ENCODE assay signal across 18 mouse cellular contexts in genomic region chr8:77023837-77024710, GRCm38 (mm10).
DNase-seq lines count a peak whose midpoint lies in the region; ATAC-seq lines count a peak whose summit lies in the region.
"Had no signal": no experiment of that assay in that cellular context is flagged by ENCODE, and none has a peak within 500 bp of the region (broad histone marks: within the 10 kb centered on the region; RNA-seq: fewer than 3 reads in every experiment).

No protein-coding gene starts in this region.

- H3K4me2 ChIP-seq in limb, embryonic 12.5 days: no peak overlapping the region
- no peak overlapping the region for H3K4me2 ChIP-seq in embryonic facial prominence, embryonic 13.5 days
- H3K4me2 ChIP-seq: lung, embryonic 15.5 days; midbrain, embryonic 15.5 days had no signal

- peak overlapping the region; percentile 17; the same call in 1 of the 2 replicates for H3K27ac ChIP-seq in limb, embryonic 12.5 days
- no peak overlapping the region for H3K27ac ChIP-seq in limb, embryonic 10.5 days
- H3K27ac ChIP-seq in embryonic facial prominence, embryonic 13.5 days: no peak overlapping the region
- H3K27ac ChIP-seq: lung, embryonic 15.5 days; midbrain, embryonic 15.5 days had no signal

- H3K4me1 ChIP-seq in limb, embryonic 12.5 days (replicated peaks): peaks cover 5% of the 10 kb centered on the region
- no peaks in the 10 kb centered on the region for H3K4me1 ChIP-seq in limb, embryonic 10.5 days
- H3K4me1 ChIP-seq in embryonic facial prominence, embryonic 13.5 days: peaks cover 10% of the 10 kb centered on the region
- H3K4me1 ChIP-seq: lung, embryonic 15.5 days; midbrain, embryonic 15.5 days had no signal

- H3K4me3 ChIP-seq in limb, embryonic 12.5 days (replicated peaks): no peak overlapping the region
- no peak overlapping the region for H3K4me3 ChIP-seq in limb, embryonic 10.5 days
- no peak overlapping the region for H3K4me3 ChIP-seq in embryonic facial prominence, embryonic 13.5 days
- H3K4me3 ChIP-seq: lung, embryonic 15.5 days; midbrain, embryonic 15.5 days had no signal

- no peak overlapping the region for H3K9ac ChIP-seq in limb, embryonic 12.5 days (replicated peaks)
- H3K9ac ChIP-seq in embryonic facial prominence, embryonic 13.5 days: no peak overlapping the region
- H3K9ac ChIP-seq: lung, embryonic 15.5 days; midbrain, embryonic 15.5 days had no signal

- H3K36me3 ChIP-seq in limb, embryonic 12.5 days: no peaks in the 10 kb centered on the region
- H3K36me3 ChIP-seq in limb, embryonic 10.5 days: no peaks in the 10 kb centered on the region
- H3K36me3 ChIP-seq in embryonic facial prominence, embryonic 13.5 days: no peaks in the 10 kb centered on the region
- H3K36me3 ChIP-seq: lung, embryonic 15.5 days; midbrain, embryonic 15.5 days had no signal

- H3K9me3 ChIP-seq in limb, embryonic 12.5 days: no peaks in the 10 kb centered on the region
- no peaks in the 10 kb centered on the region for H3K9me3 ChIP-seq in limb, embryonic 10.5 days (replicated peaks)
- peaks cover 3% of the 10 kb centered on the region; the same call in 1 of the 2 replicates for H3K9me3 ChIP-seq in embryonic facial prominence, embryonic 13.5 days
- H3K9me3 ChIP-seq: lung, embryonic 15.5 days; midbrain, embryonic 15.5 days had no signal

- DNase-seq in gastrocnemius, adult 18-20 months (ENCODE audit: low spot score): peak; percentile 42
- DNase-seq in gastrocnemius, postnatal 4 days (ENCODE audit: low spot score in 2 of 2): no peak
- no peak for DNase-seq in limb, embryonic 10.5 days (ENCODE audit: low spot score)
- DNase-seq in mesoderm, embryonic 11.5 days (ENCODE audit: low read depth, low spot score): peak; percentile 7
- no peak for DNase-seq in spleen, postnatal 4 days (ENCODE audit: low spot score in 2 of 2)
- DNase-seq: adrenal gland, postnatal 10 days; cerebellum, adult 11 months; cerebellum, postnatal 25 days; left cerebral cortex, postnatal 4 days; retina, postnatal 1 day; right cerebral cortex, postnatal 4 days; thymus, postnatal 36 days had no signal

- WGBS in limb, embryonic 12.5 days: 73% methylated on average over 13 of the region's 13 CpGs
- WGBS in limb, embryonic 10.5 days: 86% methylated on average over 13 of the region's 13 CpGs
- WGBS in embryonic facial prominence, embryonic 13.5 days: 64% methylated on average over 13 of the region's 13 CpGs

- ATAC-seq in limb, embryonic 12.5 days (ENCODE audit: insufficient number of reproducible peaks, insufficient read depth, low FRiP score, low TSS enrichment, low read depth): peak; percentile 42; the same call in 1 of the 2 replicates
- ATAC-seq in embryonic facial prominence, embryonic 13.5 days (ENCODE audit: insufficient number of reproducible peaks, insufficient read depth, low FRiP score, low TSS enrichment, low read depth): peak; percentile 48; the same call in 1 of the 2 replicates
- ATAC-seq in erythroblast, adult 5-6 weeks (replicated peaks; ENCODE audit: low FRiP score, poor library complexity, severe bottlenecking): no peak
- ATAC-seq: forebrain, embryonic 14.5 days; midbrain, embryonic 15.5 days had no signal

- H3K27me3 ChIP-seq in limb, embryonic 12.5 days: no peaks in the 10 kb centered on the region
- H3K27me3 ChIP-seq in limb, embryonic 10.5 days (ENCODE audit: low read depth, poor library complexity, severe bottlenecking): no peaks in the 10 kb centered on the region
- H3K27me3 ChIP-seq in embryonic facial prominence, embryonic 13.5 days: no peaks in the 10 kb centered on the region
- H3K27me3 ChIP-seq: lung, embryonic 15.5 days; midbrain, embryonic 15.5 days had no signal

Comparison
In these comparisons a context has a peak if more than half of its experiments do, and no peak if none do; other contexts are left out.
1. DNase-seq: peak in gastrocnemius, adult 18-20 months (single experiment) and mesoderm, embryonic 11.5 days (single experiment); none in gastrocnemius, postnatal 4 days (0 of 2), limb, embryonic 10.5 days (single experiment) and spleen, postnatal 4 days (0 of 2).